Mouse (Mus musculus) lung, postnatal 0 days (tissue): ENCODE results near the gene Gigyf1. TPM values are rescaled to one million over a fixed set of nuclear protein-coding genes. Genes with fewer than 3 reads are reported as not detected.

Source experiments
- ATAC-seq: fragments of 200-750 bp; cut with Nextera tagmentation; 2 replicates; pipeline ENCODE4 v1.8.0; 2017; ENCODE audit warnings: moderate library complexity
- DNase-seq: peaks from one replicate; pipeline ENCODE4 v3.0.0-alpha.2; 2016; ENCODE audit warnings: low spot score
- H3K27ac ChIP-seq: fragments of 300-500 bp; sonication (generic); 2 replicates; pipeline ENCODE4 v1.5.1; 2014; ENCODE audit warnings: antibody characterized with exemption, mild to moderate bottlenecking, low read length, mixed read lengths
- H3K27me3 ChIP-seq: fragments of 300-500 bp; sonication (generic); replicated peaks from 2 replicates; pipeline ENCODE4 v1.6.1; 2014; ENCODE audit warnings: low read length, mixed read lengths; ENCODE audit not compliant: insufficient read depth
- H3K36me3 ChIP-seq: fragments of 300-500 bp; sonication (generic); 2 replicates; pipeline ENCODE4 v1.6.1; 2014; ENCODE audit warnings: low read length, mixed read lengths; ENCODE audit not compliant: insufficient read depth
- H3K4me1 ChIP-seq: fragments of 300-500 bp; sonication (generic); 2 replicates; pipeline ENCODE4 v1.6.1; 2014; ENCODE audit warnings: antibody characterized with exemption, low read depth, low read length, mixed read lengths; ENCODE audit not compliant: insufficient read depth
- H3K4me2 ChIP-seq: fragments of 300-500 bp; sonication (generic); replicated peaks from 2 replicates; pipeline ENCODE4 v1.6.1; 2014; ENCODE audit warnings: low read depth, mild to moderate bottlenecking, low read length, moderate library complexity, mixed read lengths
- H3K4me3 ChIP-seq: fragments of 300-500 bp; sonication (generic); 2 replicates; pipeline ENCODE4 v1.5.1; 2014; ENCODE audit warnings: low read depth, low read length
- H3K9ac ChIP-seq: fragments of 300-500 bp; sonication (generic); replicated peaks from 2 replicates; pipeline ENCODE4 v1.6.1; 2014; ENCODE audit warnings: low read depth, mild to moderate bottlenecking
- H3K9me3 ChIP-seq: fragments of 300-500 bp; sonication (generic); 2 replicates; pipeline ENCODE4 v1.6.1; 2016; ENCODE audit warnings: low read length, mixed read lengths
- CTCF ChIP-seq: IDR thresholded peaks from 2 replicates; pipeline ENCODE4 v1.5.1; 2016; ENCODE audit warnings: antibody characterized with exemption, mild to moderate bottlenecking
- EP300 ChIP-seq: IDR thresholded peaks from 2 replicates; pipeline ENCODE4 v1.6.1; 2016; ENCODE audit warnings: antibody characterized with exemption, mild to moderate bottlenecking, control low read depth
- WGBS: fragments of 180-500 bp; shearing (Covaris S2); extraction: QIAGEN DNeasy Blood & Tissue Kit; methylation state at CpG from one replicate; pipeline ENCODE4 v1.1.7; 2014; 5-methylcytosine and 5-hydroxymethylcytosine counted together
- polyA plus RNA-seq: library from polyadenylated mRNA; unstranded; fragments of >200 nt; fragmentation: Nextera tagmentation; extraction: Ambion mirVana; gene quantifications from 2 replicates; pipeline ENCODE4 v1.2.1, GENCODE M21; 2015

Gene Gigyf1
- polyA plus RNA-seq = 10.6 and 12.4 TPM in 2 replicates

- ATAC-seq = peak; percentile 48
- no peaks in the 10 kb centered on the region for H3K27me3 ChIP-seq
- no peak within 1 kb of the TSS for H3K4me2 ChIP-seq
- H3K4me3 ChIP-seq = no peak within 1 kb of the TSS
- H3K9ac ChIP-seq = no peak within 1 kb of the TSS
- no peaks in the 10 kb centered on the region for H3K9me3 ChIP-seq
- H3K27ac ChIP-seq = no peak within 1 kb of the TSS
- 73% methylated on average over 5 of the region's 5 CpGs for WGBS
- TF ChIP-seq EP300 = no peak
- TF ChIP-seq CTCF = peak; percentile 75
- no peaks in the 10 kb centered on the region for H3K4me1 ChIP-seq
- peak; percentile 57 for DNase-seq
- H3K36me3 ChIP-seq = peaks cover 33% of the 10 kb centered on the region; the same call in 1 of the 2 replicates
These were observed at the start of gene Gigyf1 for GRCm38 (mm10) chr5:137518436-137518835. Gigyf1 (plus strand) TSS chr5:137518548.

GRCm38 (mm10) chr5:137472252-137472904 lies 46.0 kb upstream of the Gigyf1 start:
- Histone ChIP-seq H3K4me1 (no peaks in the 10 kb centered on the region), H3K36me3 (no peaks in the 10 kb centered on the region), H3K4me2 (no peak overlapping the region), H3K4me3 (no peak overlapping the region), H3K27ac (no peak overlapping the region), H3K27me3 (no peaks in the 10 kb centered on the region), H3K9ac (no peak overlapping the region), H3K9me3 (no peaks in the 10 kb centered on the region)
- WGBS = 37% methylated on average over 5 of the region's 5 CpGs
- ATAC-seq (peak; percentile 44), DNase-seq (peak; percentile 32)
- TF ChIP-seq CTCF = no peak
- no peak for TF ChIP-seq EP300

- 54% methylated on average over 2 of the region's 2 CpGs for WGBS
These were observed 44.0 kb upstream of the Gigyf1 start for GRCm38 (mm10) chr5:137474351-137474750.

GRCm38 (mm10) chr5:137476964-137477363 lies 41.4 kb upstream of the Gigyf1 start, which contains the start of gene Zan:
Zan (minus strand) TSS chr5:137477064.
- 78% methylated on average over 5 of the region's 5 CpGs for WGBS
- H3K27ac ChIP-seq = no peak within 1 kb of the TSS
- TF ChIP-seq EP300 (no peak), CTCF (no peak)
- no peak within 1 kb of the TSS for H3K9ac ChIP-seq
- H3K4me3 ChIP-seq = no peak within 1 kb of the TSS
- H3K4me1 ChIP-seq = no peaks in the 10 kb centered on the region
- no peak for DNase-seq
- no peaks in the 10 kb centered on the region for H3K36me3 ChIP-seq
- no peaks in the 10 kb centered on the region for H3K27me3 ChIP-seq
- no peak for ATAC-seq
- H3K9me3 ChIP-seq = no peaks in the 10 kb centered on the region
- H3K4me2 ChIP-seq = no peak within 1 kb of the TSS

More at GRCm38 (mm10) chr5:137474351-137474750, 44.0 kb upstream of the Gigyf1 start:
- Histone ChIP-seq H3K4me1 (no peaks in the 10 kb centered on the region), H3K9ac (no peak overlapping the region), H3K4me2 (no peak overlapping the region), H3K9me3 (no peaks in the 10 kb centered on the region), H3K36me3 (no peaks in the 10 kb centered on the region), H3K4me3 (no peak overlapping the region), H3K27ac (no peak overlapping the region), H3K27me3 (no peaks in the 10 kb centered on the region)
- ATAC-seq (no peak), DNase-seq (no peak)
- TF ChIP-seq CTCF (no peak), EP300 (no peak)

- H3K36me3 ChIP-seq = no peaks in the 10 kb centered on the region
- no peak overlapping the region for H3K27ac ChIP-seq
- no peak overlapping the region for H3K9ac ChIP-seq
- peak; percentile 92 for DNase-seq
- no peak for TF ChIP-seq EP300
- TF ChIP-seq CTCF = peak; percentile 76
- H3K4me2 ChIP-seq = no peak overlapping the region
- 0 out of 2 replicates have a peak, but pooled peaks cover 4% of the 10 kb centered on the region for H3K4me1 ChIP-seq
- H3K9me3 ChIP-seq = no peaks in the 10 kb centered on the region
- H3K27me3 ChIP-seq = no peaks in the 10 kb centered on the region
- ATAC-seq = peak; percentile 28
- H3K4me3 ChIP-seq = no peak overlapping the region
These were observed 37.2 kb upstream of the Gigyf1 start for GRCm38 (mm10) chr5:137481138-137481537.

GRCm38 (mm10) chr5:137481897-137482296 lies 36.5 kb upstream of the Gigyf1 start:
- TF ChIP-seq CTCF (no peak), EP300 (no peak)
- DNase-seq (no peak), ATAC-seq (no peak; the same call in 1 of the 2 replicates)
- 45% methylated on average over 8 of the region's 8 CpGs for WGBS
- Histone ChIP-seq H3K36me3 (no peaks in the 10 kb centered on the region), H3K9ac (no peak overlapping the region), H3K4me2 (no peak overlapping the region), H3K27me3 (no peaks in the 10 kb centered on the region), H3K4me1 (0 out of 2 replicates have a peak, but pooled peaks cover 4% of the 10 kb centered on the region), H3K9me3 (no peaks in the 10 kb centered on the region), H3K27ac (no peak overlapping the region), H3K4me3 (no peak overlapping the region)
